Mouse (Mus musculus): ENCODE measurements around the gene Ctrc. TPM values are rescaled to one million over a fixed set of nuclear protein-coding genes. Genes with fewer than 3 reads are reported as not detected.

Gene Ctrc
- polyA plus RNA-seq, 1 experiment from 2014 or later: not detected

DNA sequence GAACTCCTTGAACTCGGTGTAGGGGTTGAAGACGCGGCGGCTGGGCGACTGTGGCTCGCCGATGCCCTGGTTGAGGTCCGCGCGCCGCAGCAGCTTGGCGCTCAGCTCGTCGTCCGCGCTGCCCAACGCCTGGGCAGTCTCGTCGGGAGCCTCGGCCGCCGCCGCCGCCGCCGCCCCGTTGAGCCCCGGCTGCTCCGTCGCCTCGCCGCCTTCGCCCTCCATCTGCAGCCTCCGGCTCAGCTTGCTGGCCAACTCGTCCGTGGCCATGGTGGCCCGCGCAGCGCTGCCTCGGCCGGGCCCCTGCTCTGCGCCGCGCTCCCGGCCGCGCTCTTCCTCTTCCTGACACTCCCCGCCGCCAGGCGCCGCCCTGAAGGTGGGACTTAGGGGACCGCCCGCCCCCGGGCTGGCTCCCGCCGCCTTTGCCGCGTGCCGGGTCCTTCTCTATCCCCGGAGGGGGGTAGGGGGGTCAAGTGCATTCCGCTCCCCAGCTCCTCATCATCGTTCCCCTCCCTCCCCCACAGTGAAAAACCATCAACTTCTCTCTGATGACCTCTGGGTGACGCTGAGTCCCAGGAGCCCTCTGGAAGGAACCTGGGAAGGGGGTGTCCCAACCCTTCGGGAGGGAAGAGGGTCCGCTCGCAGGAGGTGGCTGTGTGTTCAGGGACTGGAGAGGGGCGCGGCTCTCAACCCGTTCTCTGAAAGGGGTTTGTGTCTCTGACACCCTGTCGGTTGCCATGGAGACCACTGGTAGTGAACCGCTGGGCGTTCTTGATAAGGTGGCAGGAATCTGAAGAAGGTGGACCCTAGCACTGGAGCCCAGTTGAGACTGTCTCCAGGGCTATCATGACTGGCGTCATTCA is 28.7 kb upstream of the Ctrc start, which contains the start of gene Efhd2:
Gene Efhd2, minus strand, starts transcription at position 320 of the 860 bp plus-strand sequence.
- WGBS (ENCODE audit: insufficient replicate concordance): under 1% methylated on average over 73 of the region's 73 CpGs
- Histone ChIP-seq H3K27me3 (replicated peaks) (peaks cover 26% of the 10 kb centered on the region), H3K9ac (peak within 1 kb of the TSS; percentile 93), H3K4me3 (peak within 1 kb of the TSS; percentile 76), H3K4me1 (peaks cover 66% of the 10 kb centered on the region), H3K36me3 (peaks cover 23% of the 10 kb centered on the region), H3K4me2 (peak within 1 kb of the TSS; percentile 95), H3K27ac (peak within 1 kb of the TSS; percentile 90), H3K9me3 (replicated peaks) (no peaks in the 10 kb centered on the region)
- ATAC-seq: peak; percentile 89

DNA sequence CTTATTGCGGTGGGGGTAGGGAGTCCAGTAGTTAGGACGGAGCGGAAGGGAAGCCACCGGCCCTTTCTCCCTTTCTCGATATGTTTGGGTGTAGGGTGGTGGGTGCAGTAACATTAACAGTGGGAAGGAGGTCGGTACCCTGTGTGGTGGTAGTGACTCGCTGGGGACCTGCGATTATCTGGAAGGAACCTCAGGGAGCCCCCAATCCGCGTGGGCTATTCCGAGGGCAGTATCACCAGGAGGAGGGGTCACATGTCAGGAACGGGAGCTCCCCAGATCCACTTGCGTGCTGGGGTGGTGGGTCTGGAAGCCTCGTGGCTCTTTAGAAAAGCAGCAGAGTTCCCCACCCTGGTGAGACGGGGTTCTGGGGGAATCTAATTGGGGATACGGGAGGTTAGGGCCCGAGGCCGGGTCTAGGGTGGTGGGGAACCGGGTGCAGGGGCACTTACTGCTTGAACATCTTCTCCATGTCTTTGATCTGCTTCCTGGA is 28.0 kb upstream of the Ctrc start:
- Histone ChIP-seq H3K27me3 (replicated peaks) (peaks cover 26% of the 10 kb centered on the region), H3K27ac (peak overlapping the region; percentile 90), H3K4me2 (peak overlapping the region; percentile 95), H3K9me3 (replicated peaks) (no peaks in the 10 kb centered on the region), H3K9ac (peak overlapping the region; percentile 93), H3K4me3 (peak overlapping the region; percentile 76), H3K36me3 (peaks cover 29% of the 10 kb centered on the region), H3K4me1 (peaks cover 73% of the 10 kb centered on the region)
- WGBS (ENCODE audit: insufficient replicate concordance): under 1% methylated on average over 19 of the region's 19 CpGs
- ATAC-seq: no peak

GRCm38 (mm10) chr4:141872977-141873376 is 26.8 kb upstream of the Ctrc start:
- peak overlapping the region; percentile 93 for H3K9ac ChIP-seq
- 68% methylated on average over 9 of the region's 9 CpGs for WGBS (ENCODE audit: insufficient replicate concordance)
- no peak for ATAC-seq
- H3K27ac ChIP-seq: peak overlapping the region; percentile 52; the same call in 1 of the 2 replicates
- H3K4me2 ChIP-seq: peak overlapping the region; percentile 95
- H3K27me3 ChIP-seq (replicated peaks): peaks cover 16% of the 10 kb centered on the region
- H3K36me3 ChIP-seq: peaks cover 40% of the 10 kb centered on the region
- peaks cover 69% of the 10 kb centered on the region for H3K4me1 ChIP-seq
- no peaks in the 10 kb centered on the region for H3K9me3 ChIP-seq (replicated peaks)
- H3K4me3 ChIP-seq: peak overlapping the region; percentile 76

- no peak for ATAC-seq
- peak overlapping the region; percentile 41 for H3K9ac ChIP-seq
- peaks cover 6% of the 10 kb centered on the region; the same call in 1 of the 2 replicates for H3K27me3 ChIP-seq (replicated peaks)
- H3K9me3 ChIP-seq (replicated peaks): no peaks in the 10 kb centered on the region
- peaks cover 76% of the 10 kb centered on the region for H3K4me1 ChIP-seq
- peak overlapping the region; percentile 95 for H3K4me2 ChIP-seq
- WGBS (ENCODE audit: insufficient replicate concordance): 72% methylated on average over 9 of the region's 9 CpGs
- peak overlapping the region; percentile 76 for H3K4me3 ChIP-seq
- peak overlapping the region; percentile 52 for H3K27ac ChIP-seq
- peaks cover 45% of the 10 kb centered on the region for H3K36me3 ChIP-seq
Observed at GRCm38 (mm10) chr4:141871909-141872308, 25.8 kb upstream of the Ctrc start.

- Histone ChIP-seq H3K27me3 (replicated peaks) (peaks cover 3% of the 10 kb centered on the region; the same call in 1 of the 2 replicates), H3K4me1 (peaks cover 77% of the 10 kb centered on the region), H3K36me3 (peaks cover 50% of the 10 kb centered on the region), H3K9me3 (replicated peaks) (no peaks in the 10 kb centered on the region), H3K27ac (peak overlapping the region; percentile 52), H3K4me2 (peak overlapping the region; percentile 95), H3K9ac (peak overlapping the region; percentile 41), H3K4me3 (peak overlapping the region; percentile 76; the same call in 1 of the 2 replicates)
- WGBS (ENCODE audit: insufficient replicate concordance): 83% methylated on average over 3 of the region's 3 CpGs
- no peak for ATAC-seq
Observed at GRCm38 (mm10) chr4:141871333-141871725, 25.2 kb upstream of the Ctrc start.

GRCm38 (mm10) chr4:141870666-141871332 is 24.6 kb upstream of the Ctrc start:
- H3K36me3 ChIP-seq: peaks cover 56% of the 10 kb centered on the region
- peak overlapping the region; percentile 26; the same call in 1 of the 2 replicates for H3K27ac ChIP-seq
- no peak for ATAC-seq
- no peak overlapping the region for H3K4me3 ChIP-seq
- H3K27me3 ChIP-seq (replicated peaks): no peaks in the 10 kb centered on the region
- H3K4me1 ChIP-seq: peaks cover 72% of the 10 kb centered on the region
- peak overlapping the region; percentile 20; the same call in 1 of the 2 replicates for H3K9ac ChIP-seq
- 71% methylated on average over 11 of the region's 11 CpGs for WGBS (ENCODE audit: insufficient replicate concordance)
- H3K4me2 ChIP-seq: peak overlapping the region; percentile 95
- H3K9me3 ChIP-seq (replicated peaks): no peaks in the 10 kb centered on the region

DNA sequence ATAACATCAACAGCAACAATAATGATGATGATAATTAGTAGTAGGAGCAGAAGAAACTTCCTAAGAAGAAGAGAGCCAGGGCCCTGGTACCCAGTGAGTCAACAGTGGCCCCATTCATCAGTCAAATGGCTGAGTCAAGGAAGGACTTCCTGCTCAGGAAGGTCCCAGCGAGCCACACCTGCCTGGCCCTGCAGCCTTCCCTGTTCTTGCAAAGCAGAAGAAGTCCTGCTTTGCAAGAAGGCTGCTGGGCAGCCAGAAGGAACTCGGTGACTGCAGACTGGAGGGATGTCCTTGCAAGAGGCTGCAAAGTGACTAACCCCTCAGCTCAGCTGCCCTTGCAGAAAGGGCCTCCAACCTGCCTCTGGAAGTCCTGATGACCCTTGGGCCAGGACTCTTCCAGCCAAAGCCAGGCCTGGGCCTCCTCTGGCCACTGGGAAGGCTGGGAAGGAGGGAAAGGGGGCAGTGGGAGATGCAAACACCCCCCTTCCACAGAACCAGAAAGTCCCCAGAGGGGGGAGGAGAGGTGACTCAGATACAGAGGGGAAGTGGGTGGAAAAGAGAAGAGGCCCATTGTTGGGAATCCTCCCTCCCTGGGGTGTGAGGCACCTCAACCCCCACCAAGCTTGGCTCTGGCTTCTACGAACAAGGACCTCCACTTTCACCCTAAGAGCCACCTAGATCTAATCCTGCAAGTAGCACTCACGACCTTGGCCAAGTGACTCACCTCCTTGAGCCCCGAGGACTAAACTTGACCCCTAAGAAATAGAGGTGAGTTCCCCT is 23.5 kb upstream of the Ctrc start:
- Histone ChIP-seq H3K4me2 (no peak overlapping the region), H3K27me3 (replicated peaks) (no peaks in the 10 kb centered on the region), H3K9ac (no peak overlapping the region), H3K4me1 (peaks cover 63% of the 10 kb centered on the region), H3K27ac (no peak overlapping the region; the same call in 1 of the 2 replicates), H3K4me3 (no peak overlapping the region), H3K9me3 (replicated peaks) (no peaks in the 10 kb centered on the region), H3K36me3 (peaks cover 65% of the 10 kb centered on the region)
- no peak for ATAC-seq
- WGBS (ENCODE audit: insufficient replicate concordance): 61% methylated on average over 5 of the region's 5 CpGs

GRCm38 (mm10) chr4:141868051-141868450 is 21.9 kb upstream of the Ctrc start:
- Histone ChIP-seq H3K4me3 (no peak overlapping the region), H3K4me2 (no peak overlapping the region), H3K27ac (no peak overlapping the region), H3K4me1 (peaks cover 58% of the 10 kb centered on the region), H3K9ac (no peak overlapping the region), H3K9me3 (replicated peaks) (no peaks in the 10 kb centered on the region), H3K36me3 (peaks cover 81% of the 10 kb centered on the region), H3K27me3 (replicated peaks) (no peaks in the 10 kb centered on the region)
- ATAC-seq: no peak
- WGBS (ENCODE audit: insufficient replicate concordance): 87% methylated on average over 10 of the region's 10 CpGs

- no peak overlapping the region for H3K4me2 ChIP-seq
- no peak for ATAC-seq
Observed at GRCm38 (mm10) chr4:141867498-141867897, 21.3 kb upstream of the Ctrc start.

GRCm38 (mm10) chr4:141866933-141867490 is 20.9 kb upstream of the Ctrc start:
- 67% methylated on average over 10 of the region's 10 CpGs for WGBS (ENCODE audit: insufficient replicate concordance)
- Histone ChIP-seq H3K9ac (no peak overlapping the region), H3K4me1 (peaks cover 47% of the 10 kb centered on the region), H3K4me2 (no peak overlapping the region), H3K36me3 (peaks cover 89% of the 10 kb centered on the region), H3K4me3 (no peak overlapping the region), H3K27ac (no peak overlapping the region), H3K9me3 (replicated peaks) (no peaks in the 10 kb centered on the region), H3K27me3 (replicated peaks) (no peaks in the 10 kb centered on the region)
- ATAC-seq: no peak

More at GRCm38 (mm10) chr4:141867498-141867897, 21.3 kb upstream of the Ctrc start:
- Histone ChIP-seq H3K4me1 (peaks cover 52% of the 10 kb centered on the region), H3K9me3 (replicated peaks) (no peaks in the 10 kb centered on the region), H3K4me3 (no peak overlapping the region), H3K36me3 (peaks cover 86% of the 10 kb centered on the region), H3K27me3 (replicated peaks) (no peaks in the 10 kb centered on the region), H3K27ac (no peak overlapping the region), H3K9ac (no peak overlapping the region)
- WGBS (ENCODE audit: insufficient replicate concordance): 82% methylated on average over 4 of the region's 4 CpGs

- Histone ChIP-seq H3K4me2 (no peak overlapping the region), H3K27ac (no peak overlapping the region), H3K9me3 (replicated peaks) (no peaks in the 10 kb centered on the region), H3K27me3 (replicated peaks) (no peaks in the 10 kb centered on the region), H3K4me1 (peaks cover 33% of the 10 kb centered on the region), H3K9ac (no peak overlapping the region), H3K4me3 (no peak overlapping the region), H3K36me3 (peaks cover 89% of the 10 kb centered on the region)
- WGBS (ENCODE audit: insufficient replicate concordance): 80% methylated on average over 5 of the region's 5 CpGs
- ATAC-seq: no peak
Observed at GRCm38 (mm10) chr4:141865600-141865999, 19.4 kb upstream of the Ctrc start.

Measured in liver, embryonic 12.5 days (tissue).